Mouse (Mus musculus): ENCODE measurements around the gene Gm14851.
"Not testable (repeated sequence)": the region's sequence is repeated elsewhere in the genome, so short reads cannot be mapped to it uniquely, and the experiment has no call there.

Gene Gm14851

DNA sequence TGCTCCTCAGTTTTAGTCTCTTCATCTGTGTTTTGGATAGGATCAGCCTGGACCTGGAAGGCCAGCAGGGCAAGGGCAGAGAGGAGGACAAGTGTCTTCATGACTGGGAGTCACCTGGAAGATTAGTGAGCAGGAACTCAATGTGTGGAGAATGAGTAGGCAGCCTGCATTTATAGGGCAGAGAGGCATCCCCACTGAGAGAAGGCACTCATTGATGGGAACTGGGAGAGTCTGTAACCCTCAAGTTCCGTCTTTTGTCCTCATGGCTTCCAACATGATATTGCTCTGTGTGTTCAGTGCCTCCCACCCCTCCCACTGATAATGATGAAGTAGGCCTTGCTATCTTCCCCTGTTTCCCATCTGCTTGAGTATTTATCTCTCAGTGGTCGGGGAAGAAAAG lies at the start of gene Gm14851:
TSS of gene Gm14851 (minus strand) at position 101 of the 400 bp plus-strand sequence.
- H3K36me3 ChIP-seq (ENCODE audit: control insufficient read depth, insufficient read depth, low read length, poor library complexity, severe bottlenecking); H3K27me3 ChIP-seq (ENCODE audit: control insufficient read depth, insufficient read depth, low read length, poor library complexity, severe bottlenecking); DNase-seq (ENCODE audit: low read depth, low spot score): not testable (repeated sequence)

DNA sequence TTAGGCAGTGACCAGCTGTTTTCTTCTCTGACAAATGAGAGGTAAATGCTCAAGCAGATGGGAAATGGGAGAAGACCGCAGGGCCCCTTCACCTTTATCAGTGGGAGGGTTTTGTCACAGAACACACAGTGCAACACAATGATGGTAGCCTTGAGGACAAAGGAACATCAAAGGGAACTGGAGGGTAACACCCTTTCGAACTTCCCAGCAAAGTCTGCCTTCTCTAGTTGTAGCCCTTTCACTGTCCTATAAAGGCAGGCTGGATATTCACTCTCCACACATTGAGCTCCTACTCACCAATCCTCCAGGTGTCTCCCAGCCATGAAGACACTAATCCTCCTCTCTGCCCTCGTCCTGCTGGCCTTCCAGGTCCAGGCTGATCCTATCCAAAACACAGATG lies 38.5 kb upstream of the Gm14851 start, which contains the start of gene Defa30:
TSS of gene Defa30 (plus strand) at position 301 of the 400 bp plus-strand sequence.
- H3K27me3 ChIP-seq (ENCODE audit: control insufficient read depth, insufficient read depth, low read length, poor library complexity, severe bottlenecking); DNase-seq (ENCODE audit: low read depth, low spot score); H3K36me3 ChIP-seq (ENCODE audit: control insufficient read depth, insufficient read depth, low read length, poor library complexity, severe bottlenecking): not testable (repeated sequence)

GRCm38 (mm10) chr8:21093106-21093505 lies 2.7 kb downstream of the Gm14851 start:
- no peak for DNase-seq (ENCODE audit: low read depth, low spot score)
- no peaks in the 10 kb centered on the region for H3K27me3 ChIP-seq (ENCODE audit: control insufficient read depth, insufficient read depth, low read length, poor library complexity, severe bottlenecking)
- H3K36me3 ChIP-seq (ENCODE audit: control insufficient read depth, insufficient read depth, low read length, poor library complexity, severe bottlenecking) = no peaks in the 10 kb centered on the region

DNA sequence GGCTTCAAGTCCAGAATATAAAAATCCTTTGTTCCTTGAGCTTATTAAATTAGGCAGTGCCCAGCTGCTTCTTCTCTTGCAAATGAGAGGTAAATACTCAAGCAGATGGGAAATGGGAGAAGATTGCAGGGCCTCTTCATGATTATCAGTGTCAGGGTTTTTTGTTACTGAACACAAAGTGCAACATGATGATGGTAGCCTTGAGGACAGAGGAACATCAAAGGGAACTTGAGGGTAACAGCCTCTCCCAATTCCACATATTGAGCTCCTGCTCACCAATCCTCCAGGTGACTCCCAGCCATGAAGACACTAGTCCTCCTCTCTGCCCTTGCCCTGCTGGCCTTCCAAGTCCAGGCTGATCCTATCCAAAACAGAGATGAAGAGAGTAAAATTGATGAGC lies 11.7 kb downstream of the Gm14851 start, which contains the start of gene Defa25:
TSS of gene Defa25 (plus strand) at position 301 of the 400 bp plus-strand sequence.
- not testable (repeated sequence) for DNase-seq (ENCODE audit: low read depth, low spot score); H3K27me3 ChIP-seq (ENCODE audit: control insufficient read depth, insufficient read depth, low read length, poor library complexity, severe bottlenecking); H3K36me3 ChIP-seq (ENCODE audit: control insufficient read depth, insufficient read depth, low read length, poor library complexity, severe bottlenecking)

DNA sequence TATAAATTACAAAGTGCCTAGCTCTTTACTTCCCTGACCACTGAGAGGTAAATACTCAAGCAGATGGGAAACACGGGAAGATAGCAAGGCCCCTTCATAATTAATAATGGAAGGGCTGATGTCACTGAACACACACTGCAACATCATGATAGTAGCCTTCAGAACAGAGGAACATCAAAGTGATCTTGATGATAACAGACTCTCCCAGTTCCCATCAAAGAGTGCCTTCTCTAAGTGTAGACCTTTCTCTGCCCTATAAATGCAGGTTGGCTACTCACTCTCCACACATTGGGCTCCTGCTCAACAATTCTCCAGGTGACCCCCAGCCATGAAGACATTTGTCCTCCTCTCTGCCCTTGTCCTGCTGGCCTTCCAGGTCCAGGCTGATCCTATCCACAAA lies 31.1 kb downstream of the Gm14851 start, which contains the start of gene Defa35:
TSS of gene Defa35 (plus strand) at position 301 of the 400 bp plus-strand sequence.
- DNase-seq (ENCODE audit: low read depth, low spot score); H3K36me3 ChIP-seq (ENCODE audit: control insufficient read depth, insufficient read depth, low read length, poor library complexity, severe bottlenecking); H3K27me3 ChIP-seq (ENCODE audit: control insufficient read depth, insufficient read depth, low read length, poor library complexity, severe bottlenecking): not testable (repeated sequence)

DNA sequence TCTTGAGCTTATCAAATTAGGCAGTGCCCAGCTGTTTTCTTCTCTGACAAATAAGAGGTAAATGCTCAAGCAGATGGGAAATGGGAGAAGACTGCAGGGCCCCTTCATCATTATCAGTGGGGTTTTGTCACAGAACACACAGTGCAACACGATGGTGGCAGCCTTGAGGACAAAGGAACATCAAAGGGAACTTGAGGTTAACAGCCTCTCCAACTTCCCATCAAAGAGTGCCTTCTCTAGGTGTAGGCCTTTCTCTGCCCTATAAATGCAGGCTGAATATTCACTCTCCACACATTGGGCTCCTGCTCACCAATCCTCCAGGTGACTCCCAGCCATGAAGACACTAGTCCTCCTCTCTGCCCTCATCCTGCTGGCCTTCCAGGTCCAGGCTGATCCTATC lies 41.1 kb downstream of the Gm14851 start, which contains the start of gene Defa23:
TSS of gene Defa23 (plus strand) at position 301 of the 400 bp plus-strand sequence.
- not testable (repeated sequence) for H3K27me3 ChIP-seq (ENCODE audit: control insufficient read depth, insufficient read depth, low read length, poor library complexity, severe bottlenecking); DNase-seq (ENCODE audit: low read depth, low spot score); H3K36me3 ChIP-seq (ENCODE audit: control insufficient read depth, insufficient read depth, low read length, poor library complexity, severe bottlenecking)

Data from splenic B cell, adult 2 months (primary cell).